Mouse (Mus musculus): ENCODE data around the gene Olfm1.

Olfm1 gene

GRCm38 (mm10) chr2:28204677-28205466 is 12.1 kb downstream of the Olfm1 start:
- no peak for DNase-seq (ENCODE audit: low spot score)

GRCm38 (mm10) chr2:28205467-28205805 is 12.6 kb downstream of the Olfm1 start:
- DNase-seq (ENCODE audit: low spot score), result peak; percentile 94

- DNase-seq (ENCODE audit: low spot score), result peak; percentile 56
Measured at GRCm38 (mm10) chr2:28205870-28206421, 13.2 kb downstream of the Olfm1 start.

- DNase-seq (ENCODE audit: low spot score), result no peak
Measured at GRCm38 (mm10) chr2:28206472-28206871, 13.7 kb downstream of the Olfm1 start.

- DNase-seq (ENCODE audit: low spot score), result no peak
Measured at GRCm38 (mm10) chr2:28207200-28207750, 14.5 kb downstream of the Olfm1 start.

- no peak for DNase-seq (ENCODE audit: low spot score)
Measured at GRCm38 (mm10) chr2:28208130-28208745, 15.4 kb downstream of the Olfm1 start.

GRCm38 (mm10) chr2:28209211-28209610 is 16.4 kb downstream of the Olfm1 start:
- DNase-seq (ENCODE audit: low spot score), result no peak

- no peak for DNase-seq (ENCODE audit: low spot score)
Measured at GRCm38 (mm10) chr2:28209653-28210052, 16.9 kb downstream of the Olfm1 start.

GRCm38 (mm10) chr2:28210273-28210672 is 17.5 kb downstream of the Olfm1 start:
- no peak for DNase-seq (ENCODE audit: low spot score)

GRCm38 (mm10) chr2:28211531-28212281 is 18.9 kb downstream of the Olfm1 start:
- no peak for DNase-seq (ENCODE audit: low spot score)

- DNase-seq (ENCODE audit: low spot score), result no peak
Measured at GRCm38 (mm10) chr2:28212911-28213310, 20.1 kb downstream of the Olfm1 start.

GRCm38 (mm10) chr2:28216211-28216775 is 23.5 kb downstream of the Olfm1 start:
- no peak for DNase-seq (ENCODE audit: low spot score)

- DNase-seq (ENCODE audit: low spot score), result no peak
Measured at GRCm38 (mm10) chr2:28217783-28218182, 25.0 kb downstream of the Olfm1 start.

GRCm38 (mm10) chr2:28218651-28219356 is 26.0 kb downstream of the Olfm1 start:
- no peak for DNase-seq (ENCODE audit: low spot score)

- DNase-seq (ENCODE audit: low spot score), result no peak
Measured at GRCm38 (mm10) chr2:28219625-28220024, 26.8 kb downstream of the Olfm1 start.

- DNase-seq (ENCODE audit: low spot score), result no peak
Measured at GRCm38 (mm10) chr2:28221803-28222202, 29.0 kb downstream of the Olfm1 start.

GRCm38 (mm10) chr2:28224819-28225218 is 32.0 kb downstream of the Olfm1 start:
- no peak for DNase-seq (ENCODE audit: low spot score)

GRCm38 (mm10) chr2:28225906-28226305 is 33.1 kb downstream of the Olfm1 start:
- peak; percentile 63 for DNase-seq (ENCODE audit: low spot score)

- no peak for DNase-seq (ENCODE audit: low spot score)
Measured at GRCm38 (mm10) chr2:28226971-28227370, 34.2 kb downstream of the Olfm1 start.

- no peak for DNase-seq (ENCODE audit: low spot score)
Measured at GRCm38 (mm10) chr2:28227589-28228191, 34.9 kb downstream of the Olfm1 start.

GRCm38 (mm10) chr2:28228364-28228763 is 35.6 kb downstream of the Olfm1 start:
- no peak for DNase-seq (ENCODE audit: low spot score)
